Mouse (Mus musculus) CH12.LX (cell line): ENCODE data around the gene Ugt2b38.

ENCODE experiments used
- CHD2 ChIP-seq: IDR thresholded peaks from 2 replicates; pipeline ENCODE4 v1.6.1; 2011; ENCODE audit warnings: low read length, improper control_type of control experiment
- NELFE ChIP-seq: IDR thresholded peaks from 2 replicates; pipeline ENCODE4 v1.6.1; 2011; ENCODE audit warnings: low read depth, low read length, improper control_type of control experiment

- no peak for TF ChIP-seq CHD2
- no peak for TF ChIP-seq NELFE
Observed at GRCm38 (mm10) chr5:87396968-87397367, 27.0 kb downstream of the Ugt2b38 start.
